Mouse (Mus musculus) hindbrain, embryonic 11.5 days (tissue): ENCODE measurements at regions not wholly inside any gene's neighbourhood (a gene's known extent, or its start where the extent isn't known, plus 50 kb on each side); places are given as distances from the start of the nearest gene placed in this dataset.

Source experiments
- ATAC-seq: fragments of 200-750 bp; cut with Nextera tagmentation; 2 replicates; pipeline ENCODE4 v1.8.0; 2017; ENCODE audit warnings: mild to moderate bottlenecking, moderate TSS enrichment, moderate library complexity; ENCODE audit not compliant: low FRiP score
- DNase-seq: peaks from one replicate; pipeline ENCODE4 v3.0.0-alpha.2; 2015; ENCODE audit warnings: low spot score
- H3K27ac ChIP-seq: fragments of 300-500 bp; sonication (generic); 2 replicates; pipeline ENCODE4 v1.5.1; 2014; ENCODE audit warnings: mild to moderate bottlenecking, low read depth, low read length
- H3K27me3 ChIP-seq: fragments of 300-500 bp; sonication (generic); 2 replicates; pipeline ENCODE4 v1.6.1; 2014; ENCODE audit warnings: mild to moderate bottlenecking, low read length, moderate library complexity, mixed read lengths; ENCODE audit not compliant: control insufficient read depth, insufficient read depth
- H3K36me3 ChIP-seq: fragments of 300-500 bp; sonication (generic); 2 replicates; pipeline ENCODE4 v1.6.1; 2014; ENCODE audit warnings: mild to moderate bottlenecking, low read length, moderate library complexity, mixed read lengths; ENCODE audit not compliant: control insufficient read depth, insufficient read depth
- H3K4me1 ChIP-seq: fragments of 300-500 bp; sonication (generic); replicated peaks from 2 replicates; pipeline ENCODE4 v1.6.1; 2014; ENCODE audit warnings: low read length, mixed read lengths; ENCODE audit not compliant: control insufficient read depth, insufficient read depth
- H3K4me2 ChIP-seq: fragments of 300-500 bp; sonication (generic); replicated peaks from 2 replicates; pipeline ENCODE4 v1.6.1; 2014; ENCODE audit warnings: mild to moderate bottlenecking, low read depth, low read length
- H3K4me3 ChIP-seq: fragments of 300-500 bp; sonication (generic); 2 replicates; pipeline ENCODE4 v1.5.1; 2014; ENCODE audit warnings: low read depth, low read length
- H3K9ac ChIP-seq: fragments of 300-500 bp; sonication (generic); 2 replicates; pipeline ENCODE4 v1.6.1; 2014; ENCODE audit warnings: low read depth, low read length
- H3K9me3 ChIP-seq: fragments of 300-500 bp; sonication (generic); 2 replicates; pipeline ENCODE4 v1.6.1; 2016; ENCODE audit warnings: low read length; ENCODE audit not compliant: control insufficient read depth
- WGBS: fragments of 180-500 bp; shearing (Covaris S2); extraction: QIAGEN DNeasy Blood & Tissue Kit; methylation state at CpG from one replicate; pipeline ENCODE4 v1.1.7; 2014; 5-methylcytosine and 5-hydroxymethylcytosine counted together

DNA sequence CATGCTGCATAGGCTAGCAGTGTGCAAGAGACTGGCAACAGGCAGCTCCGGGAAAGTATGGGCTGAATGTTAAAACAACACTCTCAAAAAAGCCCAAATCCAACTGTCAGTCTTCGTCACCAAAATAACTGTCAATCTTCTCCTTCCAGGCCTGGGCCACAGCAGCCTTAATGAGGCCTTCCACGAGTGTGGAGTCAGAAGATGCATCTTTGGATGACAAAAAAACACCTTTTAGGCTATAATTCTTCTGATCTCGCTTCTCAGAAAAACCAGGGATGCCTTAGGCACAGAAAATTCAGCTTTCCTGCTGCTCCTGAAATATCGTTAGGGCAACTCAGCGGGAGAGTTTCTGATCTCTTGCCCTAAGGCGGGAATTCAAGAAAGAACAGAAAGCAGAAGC, 82.2 kb upstream of the Zpld1 start:
- DNase-seq (no peak), ATAC-seq (no peak)
- H3K4me3 ChIP-seq, result no peak overlapping the region
- no peak overlapping the region for H3K9ac ChIP-seq
- H3K27ac ChIP-seq, result no peak overlapping the region
- 73% methylated on average over 7 of the region's 7 CpGs for WGBS
- no peak overlapping the region for H3K4me2 ChIP-seq
- H3K9me3 ChIP-seq, result no peaks in the 10 kb centered on the region
- no peaks in the 10 kb centered on the region for H3K27me3 ChIP-seq
- no peaks in the 10 kb centered on the region for H3K36me3 ChIP-seq
- H3K4me1 ChIP-seq, result no peaks in the 10 kb centered on the region

DNA sequence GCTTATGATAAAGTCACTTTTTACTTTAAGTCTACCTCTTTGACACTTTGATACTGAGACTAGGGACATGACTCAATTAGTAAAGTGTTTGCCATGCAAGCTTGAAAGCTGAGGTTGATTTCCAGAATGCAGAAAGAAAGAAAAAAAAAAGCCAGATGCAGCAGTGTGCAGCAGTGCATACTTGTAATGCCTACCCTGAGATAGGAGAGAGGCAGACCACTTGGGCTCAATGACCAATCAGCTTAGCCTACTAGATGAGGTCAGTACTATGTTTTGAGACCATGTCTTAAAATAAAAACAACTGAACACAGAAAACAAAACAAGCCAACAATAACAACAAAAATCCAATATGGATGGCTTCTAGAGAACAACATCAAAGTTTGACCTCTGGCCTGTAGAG, 81.4 kb upstream of the Zpld1 start:
- Histone ChIP-seq H3K4me1 (no peaks in the 10 kb centered on the region), H3K4me2 (no peak overlapping the region), H3K27ac (no peak overlapping the region), H3K36me3 (no peaks in the 10 kb centered on the region), H3K9ac (no peak overlapping the region), H3K9me3 (no peaks in the 10 kb centered on the region), H3K27me3 (no peaks in the 10 kb centered on the region), H3K4me3 (no peak overlapping the region)
- no peak for ATAC-seq
- DNase-seq, result no peak

DNA sequence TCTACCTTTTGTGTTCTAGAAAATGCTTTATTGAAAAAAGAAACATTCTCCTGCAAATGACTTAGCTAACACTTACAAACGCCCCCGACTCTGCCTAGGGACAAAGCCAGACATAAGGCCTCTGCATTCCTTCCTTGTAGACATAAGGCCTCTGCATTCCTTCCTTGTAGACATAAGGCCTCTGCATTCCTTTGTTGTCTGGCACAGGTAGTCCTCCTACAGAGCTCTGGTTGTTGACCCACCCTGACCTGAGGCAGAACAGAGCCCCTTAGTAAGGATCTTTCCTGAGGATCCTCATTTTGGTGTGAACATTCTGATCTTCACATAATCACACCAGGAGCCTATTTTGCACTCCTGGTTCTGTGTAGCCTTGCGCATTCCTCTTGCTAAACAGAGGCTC, 80.9 kb upstream of the Zpld1 start:
- 76% methylated on average over 3 of the region's 3 CpGs for WGBS
- Histone ChIP-seq H3K4me3 (no peak overlapping the region), H3K4me1 (no peaks in the 10 kb centered on the region), H3K9ac (no peak overlapping the region), H3K4me2 (no peak overlapping the region), H3K27ac (no peak overlapping the region), H3K27me3 (no peaks in the 10 kb centered on the region), H3K9me3 (no peaks in the 10 kb centered on the region), H3K36me3 (no peaks in the 10 kb centered on the region)
- ATAC-seq, result no peak
- no peak for DNase-seq

GRCm38 (mm10) chr16:55375922-55376321, 78.1 kb upstream of the Zpld1 start:
- no peak overlapping the region for H3K4me2 ChIP-seq
- no peaks in the 10 kb centered on the region for H3K36me3 ChIP-seq
- H3K9me3 ChIP-seq, result no peaks in the 10 kb centered on the region
- ATAC-seq (no peak), DNase-seq (no peak)
- no peaks in the 10 kb centered on the region for H3K27me3 ChIP-seq
- no peak overlapping the region for H3K27ac ChIP-seq
- H3K4me1 ChIP-seq, result no peaks in the 10 kb centered on the region
- H3K9ac ChIP-seq, result no peak overlapping the region
- H3K4me3 ChIP-seq, result no peak overlapping the region
- WGBS, result 91% methylated on average over 3 of the region's 3 CpGs

DNA sequence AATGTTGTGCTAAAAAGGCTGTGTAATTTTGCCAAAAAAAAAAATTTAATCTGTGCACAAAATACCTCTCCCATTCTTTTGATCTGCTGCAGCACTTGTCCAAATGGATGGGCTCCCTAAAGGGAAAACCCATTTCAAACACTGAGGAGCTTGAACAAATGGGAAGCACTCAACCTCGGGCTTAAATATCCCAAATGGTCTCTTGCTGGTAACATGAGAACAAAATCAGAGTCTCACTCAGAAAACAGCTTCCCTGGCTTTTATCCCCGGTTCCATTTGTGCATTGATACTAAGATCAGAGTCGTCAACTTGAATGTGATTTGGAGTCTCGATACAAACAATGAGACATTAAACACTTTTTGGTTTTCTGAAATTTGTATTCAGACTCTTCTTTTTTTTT, 59.9 kb upstream of the Zpld1 start:
- Histone ChIP-seq H3K4me1 (no peaks in the 10 kb centered on the region), H3K36me3 (no peaks in the 10 kb centered on the region), H3K27ac (no peak overlapping the region), H3K4me2 (no peak overlapping the region), H3K9me3 (no peaks in the 10 kb centered on the region), H3K27me3 (no peaks in the 10 kb centered on the region), H3K4me3 (no peak overlapping the region), H3K9ac (no peak overlapping the region)
- DNase-seq (no peak), ATAC-seq (no peak)
- WGBS, result 54% methylated on average over 4 of the region's 4 CpGs

GRCm38 (mm10) chr16:55356097-55356496, 58.3 kb upstream of the Zpld1 start:
- no peaks in the 10 kb centered on the region for H3K4me1 ChIP-seq
- H3K4me2 ChIP-seq, result no peak overlapping the region
- no peak for ATAC-seq
- H3K4me3 ChIP-seq, result no peak overlapping the region
- H3K9me3 ChIP-seq, result no peaks in the 10 kb centered on the region
- WGBS, result 90% methylated on average over 3 of the region's 3 CpGs
- no peaks in the 10 kb centered on the region for H3K27me3 ChIP-seq
- H3K36me3 ChIP-seq, result no peaks in the 10 kb centered on the region
- DNase-seq, result no peak
- H3K9ac ChIP-seq, result no peak overlapping the region
- H3K27ac ChIP-seq, result no peak overlapping the region
